Mouse (Mus musculus) hindbrain, embryonic 12.5 days (tissue): Measurements from ENCODE around the gene 1700023F06Rik. TPM values are rescaled to one million over a fixed set of nuclear protein-coding genes. Genes with fewer than 3 reads are reported as not detected.
A peak's percentile ranks its signal among the peaks of the same experiment; 100 is the strongest.

ENCODE experiments used
- ATAC-seq: fragments of 200-750 bp; cut with Nextera tagmentation; 2 replicates; pipeline ENCODE4 v1.8.0; 2017; ENCODE audit warnings: moderate TSS enrichment; ENCODE audit not compliant: low FRiP score
- H3K27ac ChIP-seq: fragments of 300-500 bp; sonication (generic); 2 replicates; pipeline ENCODE4 v1.5.1; 2016; ENCODE audit warnings: mild to moderate bottlenecking
- H3K27me3 ChIP-seq: fragments of 300-500 bp; sonication (generic); 2 replicates; pipeline ENCODE4 v1.6.1; 2016; ENCODE audit warnings: mild to moderate bottlenecking
- H3K36me3 ChIP-seq: fragments of 300-500 bp; sonication (generic); 2 replicates; pipeline ENCODE4 v1.6.1; 2016; ENCODE audit warnings: mild to moderate bottlenecking
- H3K4me1 ChIP-seq: fragments of 300-500 bp; sonication (generic); 2 replicates; pipeline ENCODE4 v1.6.1; 2016
- H3K4me2 ChIP-seq: fragments of 300-500 bp; sonication (generic); replicated peaks from 2 replicates; pipeline ENCODE4 v1.6.1; 2016; ENCODE audit warnings: mild to moderate bottlenecking
- H3K4me3 ChIP-seq: fragments of 300-500 bp; sonication (generic); 2 replicates; pipeline ENCODE4 v1.5.1; 2016; ENCODE audit warnings: mild to moderate bottlenecking
- H3K9ac ChIP-seq: fragments of 300-500 bp; sonication (generic); 2 replicates; pipeline ENCODE4 v1.6.1; 2016; ENCODE audit warnings: mild to moderate bottlenecking, moderate library complexity
- H3K9me3 ChIP-seq: fragments of 300-500 bp; sonication (generic); replicated peaks from 2 replicates; pipeline ENCODE4 v1.6.1; 2016; ENCODE audit warnings: mild to moderate bottlenecking
- WGBS: fragments of 180-500 bp; shearing (Covaris S2); methylation state at CpG from one replicate; pipeline ENCODE4 v1.1.7; 2016; 5-methylcytosine and 5-hydroxymethylcytosine counted together
- polyA plus RNA-seq: library from polyadenylated mRNA; unstranded; fragments of >200 nt; fragmentation: Nextera tagmentation; extraction: Ambion mirVana; gene quantifications from 2 replicates; pipeline ENCODE4 v1.2.1, GENCODE M21; 2016

The 1700023F06Rik gene
- polyA plus RNA-seq, 1 experiment from 2014 or later = 0.71 TPM

- WGBS = 71% methylated on average over 4 of the region's 4 CpGs
- H3K4me3 ChIP-seq = no peak overlapping the region
- H3K9me3 ChIP-seq = no peaks in the 10 kb centered on the region
- ATAC-seq = no peak
- no peak overlapping the region for H3K4me2 ChIP-seq
- peaks cover 94% of the 10 kb centered on the region for H3K27me3 ChIP-seq
- H3K9ac ChIP-seq = no peak overlapping the region
- H3K4me1 ChIP-seq = peaks cover 29% of the 10 kb centered on the region
- H3K36me3 ChIP-seq = no peaks in the 10 kb centered on the region
- H3K27ac ChIP-seq = no peak overlapping the region
Measured at GRCm38 (mm10) chr11:103197340-103197739, 11.0 kb downstream of the 1700023F06Rik start.

GRCm38 (mm10) chr11:103195656-103196055 lies 12.7 kb downstream of the 1700023F06Rik start:
- Histone ChIP-seq H3K9me3 (no peaks in the 10 kb centered on the region), H3K27me3 (peaks cover 100% of the 10 kb centered on the region), H3K36me3 (no peaks in the 10 kb centered on the region), H3K4me3 (no peak overlapping the region), H3K9ac (no peak overlapping the region), H3K4me2 (no peak overlapping the region), H3K27ac (no peak overlapping the region), H3K4me1 (peaks cover 25% of the 10 kb centered on the region)
- no peak for ATAC-seq
- WGBS = 79% methylated on average over 5 of the region's 5 CpGs

- no peak for ATAC-seq
- 91% methylated on average over 18 of the region's 18 CpGs for WGBS
- Histone ChIP-seq H3K9me3 (no peaks in the 10 kb centered on the region), H3K36me3 (no peaks in the 10 kb centered on the region), H3K4me3 (no peak overlapping the region), H3K4me2 (no peak overlapping the region), H3K4me1 (peaks cover 25% of the 10 kb centered on the region), H3K27ac (no peak overlapping the region), H3K27me3 (peaks cover 100% of the 10 kb centered on the region), H3K9ac (no peak overlapping the region)
Measured at GRCm38 (mm10) chr11:103195236-103195635, 13.1 kb downstream of the 1700023F06Rik start.

- no peak overlapping the region for H3K4me2 ChIP-seq
- H3K9me3 ChIP-seq = no peaks in the 10 kb centered on the region
- no peaks in the 10 kb centered on the region for H3K36me3 ChIP-seq
- no peak for ATAC-seq
- H3K27me3 ChIP-seq = peaks cover 99% of the 10 kb centered on the region
- peaks cover 18% of the 10 kb centered on the region for H3K4me1 ChIP-seq
- H3K9ac ChIP-seq = no peak overlapping the region
- WGBS = 30% methylated on average over 9 of the region's 9 CpGs
- no peak overlapping the region for H3K4me3 ChIP-seq
- no peak overlapping the region for H3K27ac ChIP-seq
Measured at GRCm38 (mm10) chr11:103193825-103194168, 14.6 kb downstream of the 1700023F06Rik start.

GRCm38 (mm10) chr11:103192956-103193824 lies 15.2 kb downstream of the 1700023F06Rik start:
- no peaks in the 10 kb centered on the region for H3K9me3 ChIP-seq
- no peaks in the 10 kb centered on the region for H3K36me3 ChIP-seq
- 3% methylated on average over 42 of the region's 44 CpGs for WGBS
- H3K27me3 ChIP-seq = peaks cover 93% of the 10 kb centered on the region
- H3K4me2 ChIP-seq = peak overlapping the region; percentile 53
- no peak for ATAC-seq
- H3K4me3 ChIP-seq = peak overlapping the region; percentile 29
- H3K9ac ChIP-seq = peak overlapping the region; percentile 46
- no peak overlapping the region for H3K27ac ChIP-seq
- peaks cover 11% of the 10 kb centered on the region for H3K4me1 ChIP-seq

GRCm38 (mm10) chr11:103192230-103192955 lies 16.0 kb downstream of the 1700023F06Rik start:
- Histone ChIP-seq H3K36me3 (no peaks in the 10 kb centered on the region), H3K9ac (peak overlapping the region; percentile 46), H3K4me1 (peaks cover 10% of the 10 kb centered on the region), H3K4me2 (peak overlapping the region; percentile 53), H3K27me3 (peaks cover 85% of the 10 kb centered on the region), H3K27ac (no peak overlapping the region), H3K4me3 (peak overlapping the region; percentile 29), H3K9me3 (no peaks in the 10 kb centered on the region)
- no peak for ATAC-seq
- 15% methylated on average over 28 of the region's 28 CpGs for WGBS

GRCm38 (mm10) chr11:103184891-103185290 lies 23.5 kb downstream of the 1700023F06Rik start:
- no peak overlapping the region for H3K27ac ChIP-seq
- no peak overlapping the region for H3K4me3 ChIP-seq
- ATAC-seq = no peak
- H3K36me3 ChIP-seq = no peaks in the 10 kb centered on the region
- WGBS = 42% methylated on average over 2 of the region's 2 CpGs
- H3K4me2 ChIP-seq = no peak overlapping the region
- H3K9me3 ChIP-seq = no peaks in the 10 kb centered on the region
- no peaks in the 10 kb centered on the region for H3K4me1 ChIP-seq
- no peak overlapping the region for H3K9ac ChIP-seq
- peaks cover 20% of the 10 kb centered on the region for H3K27me3 ChIP-seq

- no peak overlapping the region for H3K4me3 ChIP-seq
- H3K27ac ChIP-seq = no peak overlapping the region
- no peaks in the 10 kb centered on the region for H3K36me3 ChIP-seq
- H3K4me2 ChIP-seq = no peak overlapping the region
- H3K9ac ChIP-seq = no peak overlapping the region
- 87% methylated on average over 3 of the region's 3 CpGs for WGBS
- ATAC-seq = no peak
- H3K4me1 ChIP-seq = no peaks in the 10 kb centered on the region
- H3K27me3 ChIP-seq = peaks cover 14% of the 10 kb centered on the region
- no peaks in the 10 kb centered on the region for H3K9me3 ChIP-seq
Measured at GRCm38 (mm10) chr11:103181911-103182310, 26.4 kb downstream of the 1700023F06Rik start.

GRCm38 (mm10) chr11:103181349-103181748 lies 27.0 kb downstream of the 1700023F06Rik start:
- WGBS = 79% methylated on average over 9 of the region's 9 CpGs
- ATAC-seq = no peak
- Histone ChIP-seq H3K9me3 (no peaks in the 10 kb centered on the region), H3K4me3 (no peak overlapping the region), H3K27ac (no peak overlapping the region), H3K4me1 (no peaks in the 10 kb centered on the region), H3K4me2 (no peak overlapping the region), H3K36me3 (no peaks in the 10 kb centered on the region), H3K9ac (no peak overlapping the region), H3K27me3 (peaks cover 14% of the 10 kb centered on the region)

GRCm38 (mm10) chr11:103180426-103180825 lies 27.9 kb downstream of the 1700023F06Rik start:
- Histone ChIP-seq H3K4me1 (no peaks in the 10 kb centered on the region), H3K9me3 (no peaks in the 10 kb centered on the region), H3K36me3 (no peaks in the 10 kb centered on the region), H3K9ac (no peak overlapping the region), H3K4me3 (no peak overlapping the region), H3K27me3 (peaks cover 12% of the 10 kb centered on the region; the same call in 1 of the 2 replicates), H3K4me2 (no peak overlapping the region), H3K27ac (no peak overlapping the region)
- 65% methylated on average over 1 of the region's 1 CpGs for WGBS
- no peak for ATAC-seq

- no peak for ATAC-seq
- Histone ChIP-seq H3K4me3 (no peak overlapping the region), H3K4me1 (no peaks in the 10 kb centered on the region), H3K27me3 (peaks cover 21% of the 10 kb centered on the region), H3K27ac (no peak overlapping the region), H3K9ac (no peak overlapping the region), H3K36me3 (no peaks in the 10 kb centered on the region), H3K4me2 (no peak overlapping the region), H3K9me3 (no peaks in the 10 kb centered on the region)
- WGBS = 86% methylated on average over 8 of the region's 8 CpGs
Measured at GRCm38 (mm10) chr11:103178748-103179147, 29.6 kb downstream of the 1700023F06Rik start.

GRCm38 (mm10) chr11:103177815-103178485 lies 30.4 kb downstream of the 1700023F06Rik start:
- H3K4me2 ChIP-seq = no peak overlapping the region
- H3K36me3 ChIP-seq = no peaks in the 10 kb centered on the region
- peaks cover 29% of the 10 kb centered on the region for H3K27me3 ChIP-seq
- no peaks in the 10 kb centered on the region for H3K9me3 ChIP-seq
- no peak overlapping the region for H3K4me3 ChIP-seq
- no peak overlapping the region for H3K9ac ChIP-seq
- H3K27ac ChIP-seq = no peak overlapping the region
- H3K4me1 ChIP-seq = no peaks in the 10 kb centered on the region
- 80% methylated on average over 15 of the region's 15 CpGs for WGBS
- no peak for ATAC-seq
